Mouse (Mus musculus): ENCODE results near the gene Tagap. TPM values are rescaled to one million over a fixed set of nuclear protein-coding genes. Genes with fewer than 3 reads are reported as not detected.
"Not testable (repeated sequence)": the region's sequence is repeated elsewhere in the genome, so short reads cannot be mapped to it uniquely, and the experiment has no call there.

Gene Tagap
- total RNA-seq, 2 experiments from 2014 or later = 4.8 to 6.0 TPM

DNA sequence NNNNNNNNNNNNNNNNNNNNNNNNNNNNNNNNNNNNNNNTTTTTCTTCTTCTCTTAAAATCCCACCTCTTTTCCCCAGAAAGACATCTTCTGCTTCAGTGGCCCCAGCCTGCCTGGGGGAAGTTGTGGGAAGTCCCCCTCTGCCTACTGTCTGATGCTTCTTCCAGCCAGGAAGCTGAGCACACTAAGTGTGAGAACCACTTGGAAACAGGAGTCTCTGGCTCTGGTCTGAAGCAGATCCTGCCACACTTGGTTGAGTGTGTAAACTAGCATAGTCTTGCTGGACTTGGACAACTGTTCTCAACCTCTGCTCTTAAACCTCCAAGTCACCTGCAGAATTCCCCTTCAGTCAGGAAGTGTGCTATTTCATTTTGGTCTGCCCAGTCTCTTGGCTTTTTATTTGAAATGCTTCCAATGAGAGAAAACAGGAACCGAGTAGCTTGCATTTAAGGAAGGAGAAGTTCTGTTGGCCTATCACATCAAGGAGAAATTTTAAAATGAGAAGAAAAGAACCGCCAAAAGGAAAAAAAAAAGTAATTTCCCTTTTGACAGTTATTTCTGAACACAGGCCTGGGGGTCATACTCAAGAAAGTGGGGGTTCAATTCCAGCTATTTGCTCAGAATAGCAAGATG lies 11.1 kb upstream of the Tagap start:
- DNase-seq (ENCODE audit: low spot score in 2 of 2) = no peak

DNA sequence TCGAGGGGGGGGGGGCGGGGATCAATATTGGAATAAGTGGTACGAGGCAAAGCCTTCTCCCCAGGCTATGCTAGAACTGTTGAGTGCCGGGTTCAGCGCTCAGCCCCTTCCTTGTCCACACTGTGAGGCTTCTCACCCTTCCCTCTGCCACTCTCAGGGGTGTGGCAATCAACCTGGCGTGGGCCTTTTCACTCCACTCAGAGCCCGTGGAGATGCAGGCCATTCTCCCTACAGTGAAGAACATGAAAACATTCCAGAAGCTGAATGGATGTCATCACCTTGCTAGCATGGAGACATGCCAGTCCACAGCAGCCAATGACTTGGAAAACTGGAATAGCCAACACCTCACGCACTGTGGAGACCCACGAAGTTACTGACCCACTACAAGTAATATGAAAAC lies 10.0 kb upstream of the Tagap start:
- no peak for DNase-seq (ENCODE audit: low spot score in 2 of 2)

- no peak for DNase-seq (ENCODE audit: low spot score in 2 of 2)
Measured at GRCm38 (mm10) chr17:7916782-7917574, 8.8 kb upstream of the Tagap start.

DNA sequence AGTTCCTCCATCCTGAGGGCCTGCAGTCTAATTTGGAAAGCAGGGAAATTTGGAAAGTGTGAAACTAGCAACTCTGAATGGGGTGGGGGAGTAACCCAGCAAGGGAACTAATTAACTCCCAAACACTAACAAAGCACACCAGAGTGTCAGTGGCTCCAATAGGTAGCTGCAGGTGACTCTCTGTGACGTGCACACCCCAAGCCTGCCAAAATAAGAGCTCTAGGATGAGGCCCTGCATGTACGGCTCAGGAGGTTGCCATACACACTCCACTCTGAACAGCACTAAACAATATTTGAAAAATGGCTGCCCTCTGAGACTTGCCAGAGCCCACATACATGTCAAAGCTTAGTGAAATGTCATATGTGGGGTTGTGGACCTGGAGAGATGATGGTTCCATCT lies 7.4 kb upstream of the Tagap start:
- DNase-seq (ENCODE audit: low spot score in 2 of 2) = no peak

GRCm38 (mm10) chr17:7919209-7919608 lies 6.6 kb upstream of the Tagap start:
- no peak for DNase-seq (ENCODE audit: low spot score in 2 of 2)

DNA sequence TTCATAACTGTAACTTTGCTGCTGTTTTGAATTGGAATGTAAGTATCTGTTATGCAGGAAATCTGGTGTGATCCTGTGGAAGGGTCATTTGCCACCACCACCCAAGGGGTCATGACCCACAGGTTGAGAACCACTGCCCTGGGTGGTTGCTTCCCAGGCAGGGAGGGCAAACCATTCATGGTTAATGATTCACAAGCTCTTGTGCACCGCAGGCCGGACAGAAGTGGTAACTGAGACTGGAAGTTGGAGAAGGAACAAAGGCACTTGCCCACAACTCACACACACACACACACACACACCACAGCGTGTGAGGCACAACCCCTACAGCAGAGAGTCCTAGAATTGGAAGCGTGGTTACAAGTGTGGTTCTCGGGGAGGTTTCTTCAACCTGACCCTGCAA lies 3.2 kb upstream of the Tagap start:
- no peak for DNase-seq (ENCODE audit: low spot score in 2 of 2)

DNA sequence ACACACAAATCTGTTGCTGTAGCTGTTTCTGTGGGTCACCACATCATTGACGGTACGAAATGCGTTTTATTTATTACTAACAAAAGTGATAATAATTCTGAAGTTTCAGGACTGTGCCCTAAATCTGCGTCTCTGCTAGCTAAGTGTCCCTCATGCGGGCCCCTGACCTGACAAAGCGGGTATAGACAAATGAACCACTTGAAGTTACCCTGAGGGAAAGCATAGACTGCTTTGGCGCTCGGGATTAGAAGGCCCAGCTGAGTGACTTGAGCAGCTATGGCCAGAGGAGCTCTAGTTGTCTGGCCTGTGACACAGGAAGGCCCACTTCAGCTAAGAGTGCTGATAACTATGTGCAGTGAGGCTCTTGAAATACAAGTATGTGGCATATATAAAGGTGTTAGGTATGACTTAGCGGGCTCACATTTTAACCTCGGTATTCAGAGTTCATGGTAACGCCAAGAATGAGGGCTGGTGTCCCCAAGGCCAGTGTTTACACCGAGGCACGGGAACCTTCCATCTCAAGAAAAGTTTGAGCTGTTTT lies 1.5 kb upstream of the Tagap start:
- DNase-seq (ENCODE audit: low spot score in 2 of 2) = no peak

DNA sequence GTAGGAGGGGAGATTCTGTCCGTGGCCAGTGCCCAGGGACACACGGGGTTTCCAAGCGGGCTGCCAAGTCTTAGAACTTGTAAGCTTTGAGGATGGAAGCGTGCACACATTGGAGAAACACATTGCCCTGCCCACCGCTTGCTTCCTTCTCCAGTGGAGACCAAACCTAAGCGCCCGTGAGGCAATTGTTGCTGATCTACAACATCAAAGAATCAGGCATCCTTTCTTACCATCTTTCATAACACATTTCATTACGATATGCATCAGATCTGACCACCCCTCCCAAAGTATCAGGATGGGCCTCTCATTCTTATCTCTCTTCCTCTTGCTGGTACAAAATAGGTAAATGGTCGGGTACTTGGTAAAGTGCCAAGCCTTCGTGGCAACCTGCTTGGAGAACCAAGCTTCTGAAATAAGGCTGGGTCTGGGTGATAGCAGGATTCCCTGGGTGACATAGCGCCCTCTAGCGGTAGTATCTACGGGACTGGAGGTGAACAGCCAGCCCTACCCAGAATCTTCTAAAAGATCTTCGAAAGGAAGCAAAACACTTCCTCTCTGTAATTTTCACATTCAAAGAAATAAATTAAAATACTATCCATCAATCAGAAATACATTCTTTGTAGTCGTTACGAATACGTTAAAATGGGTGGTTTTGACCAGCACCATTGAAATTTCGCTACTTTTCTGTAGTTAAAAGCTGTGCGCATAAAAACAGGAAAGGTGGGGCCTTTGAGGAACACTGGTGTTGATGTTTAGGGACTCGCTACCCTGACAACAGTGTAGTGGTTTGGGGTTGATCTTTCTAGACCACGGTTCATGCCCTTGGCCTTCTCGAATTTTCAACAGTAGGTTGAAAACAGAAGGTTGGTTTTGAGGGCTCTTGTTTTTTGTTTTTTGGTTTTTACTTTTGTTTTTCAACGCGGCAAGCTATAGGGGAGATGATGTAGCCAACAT lies 2.1 kb downstream of the Tagap start:
- DNase-seq (ENCODE audit: low spot score in 2 of 2) = peak; percentile 47 to 81

DNA sequence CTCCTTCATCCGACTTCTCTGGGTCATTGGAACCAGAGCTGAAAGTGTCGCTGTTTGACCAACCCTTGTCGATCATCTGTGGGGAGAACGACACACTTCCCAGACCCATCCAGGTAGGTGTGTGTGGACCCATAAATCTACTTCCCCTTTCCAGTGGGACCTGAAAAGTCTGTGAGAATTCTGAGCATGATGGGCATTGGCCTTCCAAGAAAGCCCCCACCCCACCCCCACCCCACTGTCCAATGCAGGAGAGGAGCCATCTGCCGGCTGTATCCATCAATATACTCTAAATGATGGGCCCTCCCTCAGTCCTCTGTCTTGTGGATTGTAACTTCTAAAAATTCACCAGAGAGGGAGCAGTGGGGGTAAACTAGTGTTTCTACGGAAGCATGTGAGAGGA lies 2.9 kb downstream of the Tagap start:
- no peak for DNase-seq (ENCODE audit: low spot score in 2 of 2)

DNA sequence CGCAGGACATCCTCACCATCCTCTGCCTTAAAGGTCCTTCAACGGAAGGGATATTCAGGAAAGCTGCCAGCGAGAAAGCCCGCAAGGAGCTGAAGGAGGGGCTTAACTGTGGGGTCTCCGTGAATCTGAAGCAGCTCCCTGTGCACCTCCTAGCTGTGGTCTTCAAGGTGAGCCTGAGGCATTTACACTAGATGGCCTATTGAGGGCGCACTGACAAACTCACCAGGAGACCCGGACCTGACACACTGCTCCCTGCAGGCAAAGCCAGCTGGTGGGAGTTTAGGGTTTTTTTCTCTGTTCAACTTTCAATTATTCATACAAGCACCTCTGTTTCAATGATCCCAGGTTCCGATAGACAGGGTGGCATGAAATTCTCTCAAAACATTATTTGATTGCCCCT lies 3.5 kb downstream of the Tagap start:
- DNase-seq (ENCODE audit: low spot score in 2 of 2) = no peak

GRCm38 (mm10) chr17:7931096-7931990 lies 5.5 kb downstream of the Tagap start:
- no peak for DNase-seq (ENCODE audit: low spot score in 2 of 2)

DNA sequence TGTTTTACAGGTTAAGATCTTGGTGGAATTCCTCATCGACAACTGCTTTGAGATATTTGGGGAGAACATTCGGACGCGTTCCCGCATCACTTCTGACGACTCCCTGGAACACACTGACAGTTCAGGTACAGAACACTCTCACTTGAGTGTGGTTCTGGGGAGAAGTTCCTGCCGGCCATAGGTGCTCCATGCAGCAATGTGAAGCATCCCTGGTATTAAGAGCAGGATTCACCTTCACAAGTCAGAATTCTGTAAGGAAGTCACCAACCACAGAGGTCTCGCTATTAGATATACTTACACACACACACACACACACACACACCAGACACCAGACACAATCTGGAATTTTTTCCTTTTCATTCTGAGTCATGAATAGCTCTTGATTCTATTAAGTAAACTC lies 6.3 kb downstream of the Tagap start:
- DNase-seq (ENCODE audit: low spot score in 2 of 2) = not testable (repeated sequence)

- peak; percentile 28 to 55 for DNase-seq (ENCODE audit: low spot score in 2 of 2)
Measured at GRCm38 (mm10) chr17:7939640-7940039, 13.8 kb downstream of the Tagap start.

DNA sequence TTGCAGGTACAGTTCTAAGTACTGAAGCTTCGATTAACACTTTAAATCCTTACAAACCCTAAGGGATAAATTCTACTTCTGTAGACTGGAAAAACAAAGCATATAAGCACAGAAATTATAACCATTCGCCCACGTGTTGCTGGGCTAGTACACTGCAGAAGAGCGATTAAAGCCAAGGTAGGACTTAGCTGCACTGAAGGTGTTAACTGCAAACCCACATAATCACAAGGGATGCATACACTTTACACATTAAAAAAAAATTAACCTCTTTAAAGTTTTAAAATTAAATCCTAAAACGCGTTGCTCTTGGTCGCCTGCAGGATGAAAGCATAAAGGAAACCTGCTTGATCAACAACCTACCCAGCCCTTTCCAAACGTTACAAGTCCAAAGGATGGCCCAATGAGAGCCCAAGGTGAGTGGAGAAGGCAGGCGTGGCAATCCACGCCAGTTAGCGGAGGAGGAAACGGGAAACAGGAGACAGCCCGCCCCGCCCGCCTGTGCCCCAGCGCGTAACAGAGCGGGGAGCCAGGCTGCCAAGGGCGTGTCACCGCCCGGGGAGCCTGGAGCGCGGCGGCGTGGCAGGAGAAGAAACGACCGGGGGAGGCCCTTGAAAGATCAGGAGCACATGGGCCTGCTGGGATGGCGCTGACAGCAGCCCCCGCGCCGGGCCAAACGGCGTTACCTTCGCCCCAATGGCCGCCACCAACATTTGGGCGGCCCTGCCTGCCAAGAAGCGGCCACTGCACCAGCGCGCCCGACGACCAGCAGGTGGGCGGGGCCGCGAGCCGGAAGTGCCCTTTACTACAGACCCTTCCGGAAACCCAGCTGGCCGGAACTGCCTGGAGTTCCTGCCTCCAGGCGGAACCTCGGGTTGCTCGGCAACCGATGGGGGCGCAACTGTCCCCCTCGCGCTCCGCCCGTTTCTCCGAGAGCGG lies 19.6 kb downstream of the Tagap start, which contains the start of gene Rsph3a:
Gene Rsph3a (plus strand): TSS at position 498 of the 936 bp plus-strand sequence.
- peak; percentile 74 to 84 for DNase-seq (ENCODE audit: low spot score in 2 of 2)

- DNase-seq (ENCODE audit: low spot score in 2 of 2) = not testable (repeated sequence)
Measured at GRCm38 (mm10) chr17:7946053-7946627, 20.3 kb downstream of the Tagap start.

GRCm38 (mm10) chr17:7951333-7951732 lies 25.5 kb downstream of the Tagap start:
- DNase-seq (ENCODE audit: low spot score in 2 of 2) = not testable (repeated sequence)

GRCm38 (mm10) chr17:7957242-7957641 lies 31.4 kb downstream of the Tagap start:
- not testable (repeated sequence) for DNase-seq (ENCODE audit: low spot score in 2 of 2)

- DNase-seq (ENCODE audit: low spot score in 2 of 2) = not testable (repeated sequence)
Measured at GRCm38 (mm10) chr17:7963333-7963732, 37.5 kb downstream of the Tagap start.

- not testable (repeated sequence) for DNase-seq (ENCODE audit: low spot score in 2 of 2)
Measured at GRCm38 (mm10) chr17:7964398-7964797, 38.6 kb downstream of the Tagap start.

Data from layer of hippocampus, adult 18-20 months (tissue).